Mouse (Mus musculus): ENCODE measurements around the gene Trp53bp1.

The Trp53bp1 gene

GRCm38 (mm10) chr2:121244099-121244498, 27.1 kb downstream of the Trp53bp1 start:
- no peak for DNase-seq

- no peak for DNase-seq
Measured at GRCm38 (mm10) chr2:121239426-121239825, 31.8 kb downstream of the Trp53bp1 start.

GRCm38 (mm10) chr2:121235460-121236072, 35.6 kb downstream of the Trp53bp1 start:
- no peak for DNase-seq

GRCm38 (mm10) chr2:121228135-121228534, 43.1 kb downstream of the Trp53bp1 start:
- DNase-seq, result no peak

GRCm38 (mm10) chr2:121223010-121223409, 48.2 kb downstream of the Trp53bp1 start:
- DNase-seq, result no peak

- DNase-seq, result no peak
Measured at GRCm38 (mm10) chr2:121219994-121220393, 51.2 kb downstream of the Trp53bp1 start.

GRCm38 (mm10) chr2:121219177-121219576, 52.0 kb downstream of the Trp53bp1 start:
- no peak for DNase-seq

- DNase-seq, result peak; percentile 62 to 75
Measured at GRCm38 (mm10) chr2:121214491-121214890, 56.7 kb downstream of the Trp53bp1 start.

- DNase-seq, result no peak
Measured at GRCm38 (mm10) chr2:121206541-121206940, 64.7 kb downstream of the Trp53bp1 start.

GRCm38 (mm10) chr2:121204276-121204675, 66.9 kb downstream of the Trp53bp1 start:
- DNase-seq, result no peak

GRCm38 (mm10) chr2:121195466-121195865, 75.7 kb downstream of the Trp53bp1 start:
- no peak for DNase-seq

- no peak for DNase-seq
Measured at GRCm38 (mm10) chr2:121188530-121188929, 82.7 kb downstream of the Trp53bp1 start.

- no peak for DNase-seq
Measured at GRCm38 (mm10) chr2:121184142-121184541, 87.1 kb downstream of the Trp53bp1 start.

GRCm38 (mm10) chr2:121183431-121183830, 87.8 kb downstream of the Trp53bp1 start:
- peak in 1 of 2 experiments; percentile 14 for DNase-seq

GRCm38 (mm10) chr2:121178828-121179479, 92.3 kb downstream of the Trp53bp1 start:
- no peak for DNase-seq

GRCm38 (mm10) chr2:121170980-121171742, 100.0 kb downstream of the Trp53bp1 start, which contains the start of gene Zscan29:
Gene Zscan29 (minus strand): TSS chr2:121171125.
- DNase-seq, result peak; percentile 89 to 95

- peak; percentile 71 to 75 for DNase-seq
Measured at GRCm38 (mm10) chr2:121170481-121170971, 100.7 kb downstream of the Trp53bp1 start, which contains the start of gene Tubgcp4. Gene Tubgcp4 (plus strand): TSS chr2:121170654.

GRCm38 (mm10) chr2:121169902-121170301, 101.3 kb downstream of the Trp53bp1 start:
- DNase-seq, result peak; percentile 51 to 69

GRCm38 (mm10) chr2:121169173-121169572, 102.0 kb downstream of the Trp53bp1 start:
- DNase-seq, result no peak

GRCm38 (mm10) chr2:121153100-121153499, 118.1 kb downstream of the Trp53bp1 start:
- peak in 1 of 2 experiments; percentile 19 for DNase-seq

GRCm38 (mm10) chr2:121149679-121150078, 121.5 kb downstream of the Trp53bp1 start:
- no peak for DNase-seq

Measured in kidney, postnatal 36 days (tissue).